Mouse (Mus musculus): ENCODE measurements at regions not wholly inside any gene's neighbourhood (a gene's known extent, or its start where the extent isn't known, plus 50 kb on each side); places are given as distances from the start of the nearest gene placed in this dataset.

DNA sequence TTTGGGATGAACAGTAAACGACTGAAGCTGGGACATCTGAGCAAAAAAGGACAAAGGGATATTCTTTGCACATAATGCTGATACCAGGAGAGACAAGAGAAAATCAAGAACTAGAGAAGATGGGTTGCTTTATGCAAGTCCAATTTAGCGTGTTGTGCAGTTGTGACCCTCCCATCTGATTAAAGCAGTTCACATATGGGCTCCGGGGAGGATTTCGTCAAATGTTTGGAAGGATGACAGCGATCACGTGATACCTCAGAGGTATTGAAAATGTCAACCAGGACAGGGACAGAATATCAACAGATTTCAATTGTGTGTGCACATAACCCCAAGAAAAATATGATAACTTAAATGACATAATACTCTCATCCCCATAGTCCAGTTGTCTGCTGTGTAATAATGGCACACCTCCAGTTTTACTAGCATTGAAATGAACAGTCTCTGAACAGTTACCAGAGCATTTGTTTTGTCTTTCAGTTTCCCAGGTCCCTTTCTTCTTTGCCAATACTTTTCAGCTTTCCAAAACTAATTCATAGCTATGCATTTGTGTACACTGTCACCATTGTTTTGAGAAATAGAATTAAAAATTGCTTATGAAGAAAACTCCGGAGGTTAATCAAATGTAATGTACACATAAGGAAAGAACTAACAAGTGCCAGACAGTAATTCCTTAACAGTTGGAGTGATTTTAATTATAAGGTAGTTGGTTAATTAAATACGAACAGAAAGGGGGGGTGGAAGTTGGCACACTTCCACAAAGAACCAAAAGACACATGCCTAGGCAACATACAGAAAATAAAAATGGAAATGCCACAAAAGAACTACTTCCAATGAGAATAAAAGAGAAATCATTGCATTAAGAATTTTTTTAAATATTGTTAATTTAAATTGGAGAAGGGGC is 582.6 kb upstream of the Map3k7 start:
- ATAC-seq (ENCODE audit: insufficient number of reproducible peaks, low FRiP score, low TSS enrichment, low read depth) (no peak), DNase-seq (ENCODE audit: low spot score) (no peak)
- Histone ChIP-seq H3K9ac (ENCODE audit: low read length) (no peak overlapping the region), H3K4me1 (ENCODE audit: control insufficient read depth, insufficient read depth, low read length) (no peaks in the 10 kb centered on the region), H3K36me3 (ENCODE audit: control insufficient read depth, insufficient read depth, low read length) (no peaks in the 10 kb centered on the region), H3K27ac (replicated peaks; ENCODE audit: low read depth, low read length) (no peak overlapping the region), H3K4me3 (ENCODE audit: low read depth, low read length) (no peak overlapping the region), H3K4me2 (ENCODE audit: low read depth, severe bottlenecking) (no peak overlapping the region), H3K27me3 (ENCODE audit: control insufficient read depth, insufficient read depth, low read length) (no peaks in the 10 kb centered on the region), H3K9me3 (ENCODE audit: control insufficient read depth, low read length) (no peaks in the 10 kb centered on the region)
- WGBS, result 91% methylated on average over 8 of the region's 8 CpGs

DNA sequence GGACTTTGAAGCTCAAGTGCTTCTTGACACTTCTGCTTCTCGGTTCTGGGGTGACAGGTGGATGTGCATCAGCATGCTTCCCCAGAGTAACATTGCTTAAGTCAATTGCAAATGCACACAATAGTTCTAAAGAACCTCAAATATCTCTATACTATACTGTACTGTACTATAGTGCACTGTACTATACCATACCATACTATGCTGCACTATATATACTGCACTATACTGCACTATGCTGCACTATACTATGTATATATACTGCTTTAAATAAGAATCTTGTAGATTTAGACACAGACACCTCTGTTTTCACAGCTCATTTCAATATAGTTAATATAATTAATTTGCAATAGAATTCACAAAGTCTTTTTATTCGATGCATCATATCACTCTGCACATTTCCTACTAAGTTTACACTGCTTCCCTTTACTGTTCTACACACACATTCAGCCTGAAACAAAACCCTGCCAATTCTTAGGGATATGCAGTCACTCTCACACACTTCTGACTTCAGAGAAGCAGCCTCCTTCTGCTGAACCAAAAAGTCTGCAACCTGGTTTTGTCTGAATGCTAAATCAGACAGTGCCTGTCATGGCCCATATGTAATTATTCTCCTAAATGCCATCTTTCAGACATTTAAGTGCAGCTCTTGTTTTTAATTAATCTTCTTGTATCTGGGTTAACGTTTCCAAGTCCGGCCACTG is 570.8 kb upstream of the Map3k7 start:
- 85% methylated on average over 4 of the region's 4 CpGs for WGBS

DNA sequence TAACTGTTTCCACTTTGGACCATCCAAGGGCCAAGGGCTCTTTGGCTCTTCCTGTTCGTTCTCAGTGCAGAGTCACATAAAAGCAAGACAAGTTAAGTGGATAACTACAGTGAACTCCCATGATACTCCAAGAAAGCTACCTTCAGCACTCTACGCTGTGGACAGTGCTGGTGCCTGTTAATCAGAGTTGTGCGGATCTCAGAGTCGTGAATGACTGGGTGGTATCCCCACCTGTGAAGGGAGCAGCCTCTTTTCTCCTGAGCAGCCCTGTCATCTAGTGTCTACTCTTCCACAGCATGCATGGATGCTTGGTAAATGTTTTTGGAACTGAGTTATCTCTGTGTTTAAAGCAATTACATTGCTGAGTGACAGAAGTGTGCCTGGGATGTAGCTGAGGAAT is 568.4 kb upstream of the Map3k7 start:
- H3K4me2 ChIP-seq (ENCODE audit: low read depth, severe bottlenecking), result no peak overlapping the region
- no peak overlapping the region for H3K27ac ChIP-seq (replicated peaks; ENCODE audit: low read depth, low read length)
- H3K36me3 ChIP-seq (ENCODE audit: control insufficient read depth, insufficient read depth, low read length), result no peaks in the 10 kb centered on the region
- 68% methylated on average over 4 of the region's 4 CpGs for WGBS
- no peak overlapping the region for H3K9ac ChIP-seq (ENCODE audit: low read length)
- DNase-seq (ENCODE audit: low spot score), result no peak
- no peaks in the 10 kb centered on the region for H3K27me3 ChIP-seq (ENCODE audit: control insufficient read depth, insufficient read depth, low read length)
- H3K9me3 ChIP-seq (ENCODE audit: control insufficient read depth, low read length), result no peaks in the 10 kb centered on the region
- no peak for ATAC-seq (ENCODE audit: insufficient number of reproducible peaks, low FRiP score, low TSS enrichment, low read depth)
- H3K4me1 ChIP-seq (ENCODE audit: control insufficient read depth, insufficient read depth, low read length), result no peaks in the 10 kb centered on the region
- H3K4me3 ChIP-seq (ENCODE audit: low read depth, low read length), result no peak overlapping the region

More for the DNA sequence above, 570.8 kb upstream of the Map3k7 start:
- H3K27ac ChIP-seq (replicated peaks; ENCODE audit: low read depth, low read length), result no peak overlapping the region
- DNase-seq (ENCODE audit: low spot score), result no peak
- H3K36me3 ChIP-seq (ENCODE audit: control insufficient read depth, insufficient read depth, low read length), result no peaks in the 10 kb centered on the region
- H3K9ac ChIP-seq (ENCODE audit: low read length), result no peak overlapping the region
- no peak overlapping the region for H3K4me3 ChIP-seq (ENCODE audit: low read depth, low read length)
- H3K27me3 ChIP-seq (ENCODE audit: control insufficient read depth, insufficient read depth, low read length), result no peaks in the 10 kb centered on the region
- H3K4me1 ChIP-seq (ENCODE audit: control insufficient read depth, insufficient read depth, low read length), result no peaks in the 10 kb centered on the region
- ATAC-seq (ENCODE audit: insufficient number of reproducible peaks, low FRiP score, low TSS enrichment, low read depth), result no peak
- H3K4me2 ChIP-seq (ENCODE audit: low read depth, severe bottlenecking), result no peak overlapping the region
- no peaks in the 10 kb centered on the region for H3K9me3 ChIP-seq (ENCODE audit: control insufficient read depth, low read length)

DNA sequence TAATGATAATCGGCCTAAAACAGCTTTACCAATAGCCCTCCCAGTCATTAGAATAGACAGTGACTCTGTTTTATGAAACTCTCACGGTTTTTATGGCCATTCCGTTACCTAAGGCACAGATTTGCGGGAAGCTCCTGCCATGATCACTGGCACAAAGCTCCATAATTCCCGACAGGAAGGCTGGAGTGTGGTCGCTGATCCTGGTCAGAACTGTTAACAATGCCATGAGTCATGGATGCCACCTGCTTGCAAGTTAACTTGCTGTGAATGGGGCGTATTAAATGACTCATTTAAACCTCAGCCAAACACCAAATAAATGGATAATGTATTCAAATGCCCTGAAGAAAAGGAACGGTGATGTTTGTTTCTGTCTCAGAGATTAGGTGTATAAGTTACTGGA is 559.9 kb upstream of the Map3k7 start:
- 68% methylated on average over 8 of the region's 8 CpGs for WGBS
- no peak overlapping the region for H3K4me2 ChIP-seq (ENCODE audit: low read depth, severe bottlenecking)
- ATAC-seq (ENCODE audit: insufficient number of reproducible peaks, low FRiP score, low TSS enrichment, low read depth), result no peak
- H3K36me3 ChIP-seq (ENCODE audit: control insufficient read depth, insufficient read depth, low read length), result no peaks in the 10 kb centered on the region
- H3K4me3 ChIP-seq (ENCODE audit: low read depth, low read length), result no peak overlapping the region
- no peaks in the 10 kb centered on the region for H3K9me3 ChIP-seq (ENCODE audit: control insufficient read depth, low read length)
- H3K27me3 ChIP-seq (ENCODE audit: control insufficient read depth, insufficient read depth, low read length), result no peaks in the 10 kb centered on the region
- 0 out of 2 replicates have a peak, but pooled peaks cover 2% of the 10 kb centered on the region for H3K4me1 ChIP-seq (ENCODE audit: control insufficient read depth, insufficient read depth, low read length)
- no peak overlapping the region for H3K27ac ChIP-seq (replicated peaks; ENCODE audit: low read depth, low read length)
- H3K9ac ChIP-seq (ENCODE audit: low read length), result no peak overlapping the region
- no peak for DNase-seq (ENCODE audit: low spot score)

DNA sequence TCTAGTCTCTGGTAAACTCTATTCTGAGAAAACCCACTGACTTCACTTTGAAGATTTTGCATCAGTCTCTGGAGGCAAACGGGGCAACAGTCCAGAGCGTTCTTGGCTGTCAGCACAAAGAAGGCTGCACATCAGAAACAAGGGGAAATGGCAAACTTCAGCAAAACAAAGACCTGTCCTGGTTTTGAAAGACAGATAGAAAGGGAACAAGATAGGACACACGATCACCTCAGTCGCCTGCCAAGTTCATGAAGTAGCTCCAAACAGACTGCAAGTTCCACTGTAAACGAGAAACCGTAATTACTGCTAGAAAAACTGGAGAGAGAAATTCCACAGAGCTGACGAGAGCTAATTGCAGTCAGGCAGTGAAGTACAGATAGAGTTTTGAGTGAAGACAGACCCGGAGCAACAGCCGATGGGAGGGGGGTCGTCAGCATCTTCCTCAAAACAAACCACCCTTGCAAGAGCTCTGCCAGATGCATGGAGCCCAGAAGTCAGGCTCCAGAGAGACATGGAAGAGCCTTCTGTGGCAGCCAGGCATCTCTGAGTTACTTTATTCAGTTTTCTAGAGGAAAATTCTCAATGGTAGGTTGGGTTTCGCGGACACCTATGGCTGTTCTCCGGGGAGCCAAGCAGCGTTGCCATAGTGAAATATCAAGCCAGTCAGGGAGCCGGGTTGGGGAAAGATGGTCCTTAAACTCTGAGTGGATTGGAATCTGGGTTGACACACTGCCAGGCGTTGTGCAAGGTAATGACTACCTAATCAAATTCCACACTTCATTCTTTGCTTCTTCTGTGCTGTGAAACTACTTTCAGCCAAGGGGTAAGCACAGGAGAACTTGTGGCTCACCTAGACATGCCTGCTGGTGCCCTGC is 558.8 kb upstream of the Map3k7 start:
- no peaks in the 10 kb centered on the region for H3K27me3 ChIP-seq (ENCODE audit: control insufficient read depth, insufficient read depth, low read length)
- H3K4me1 ChIP-seq (ENCODE audit: control insufficient read depth, insufficient read depth, low read length), result 0 out of 2 replicates have a peak, but pooled peaks cover 2% of the 10 kb centered on the region
- no peak for ATAC-seq (ENCODE audit: insufficient number of reproducible peaks, low FRiP score, low TSS enrichment, low read depth)
- WGBS, result 46% methylated on average over 16 of the region's 16 CpGs
- H3K36me3 ChIP-seq (ENCODE audit: control insufficient read depth, insufficient read depth, low read length), result no peaks in the 10 kb centered on the region
- H3K9me3 ChIP-seq (ENCODE audit: control insufficient read depth, low read length), result no peaks in the 10 kb centered on the region
- DNase-seq (ENCODE audit: low spot score), result no peak
- H3K4me2 ChIP-seq (ENCODE audit: low read depth, severe bottlenecking), result no peak overlapping the region
- no peak overlapping the region for H3K27ac ChIP-seq (replicated peaks; ENCODE audit: low read depth, low read length)
- no peak overlapping the region for H3K9ac ChIP-seq (ENCODE audit: low read length)
- H3K4me3 ChIP-seq (ENCODE audit: low read depth, low read length), result no peak overlapping the region

DNA sequence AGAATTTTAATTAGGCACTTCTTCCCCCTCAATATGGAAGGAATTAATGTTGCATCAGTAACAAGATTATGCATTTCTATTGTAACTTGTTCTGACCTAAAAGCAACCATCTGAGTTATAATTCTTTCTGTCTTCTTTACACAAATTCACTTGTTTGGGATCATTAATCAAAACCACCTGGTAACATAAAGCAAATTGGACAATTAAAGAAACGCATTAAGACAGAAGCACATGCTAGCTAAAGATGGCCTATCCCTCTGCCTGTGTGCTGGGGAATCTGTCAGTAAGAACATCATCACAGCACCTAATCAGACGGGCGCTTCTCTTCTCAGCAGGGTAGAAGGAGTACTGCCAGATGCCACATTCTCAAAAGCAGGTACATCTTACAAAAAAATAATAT is 553.7 kb upstream of the Map3k7 start:
- Histone ChIP-seq H3K9ac (ENCODE audit: low read length) (no peak overlapping the region), H3K4me1 (ENCODE audit: control insufficient read depth, insufficient read depth, low read length) (0 out of 2 replicates have a peak, but pooled peaks cover under 1% of the 10 kb centered on the region), H3K9me3 (ENCODE audit: control insufficient read depth, low read length) (no peaks in the 10 kb centered on the region), H3K27ac (replicated peaks; ENCODE audit: low read depth, low read length) (no peak overlapping the region), H3K27me3 (ENCODE audit: control insufficient read depth, insufficient read depth, low read length) (no peaks in the 10 kb centered on the region), H3K4me2 (ENCODE audit: low read depth, severe bottlenecking) (no peak overlapping the region), H3K36me3 (ENCODE audit: control insufficient read depth, insufficient read depth, low read length) (no peaks in the 10 kb centered on the region), H3K4me3 (ENCODE audit: low read depth, low read length) (no peak overlapping the region)
- WGBS, result 54% methylated on average over 3 of the region's 3 CpGs
- no peak for DNase-seq (ENCODE audit: low spot score)
- ATAC-seq (ENCODE audit: insufficient number of reproducible peaks, low FRiP score, low TSS enrichment, low read depth), result no peak

DNA sequence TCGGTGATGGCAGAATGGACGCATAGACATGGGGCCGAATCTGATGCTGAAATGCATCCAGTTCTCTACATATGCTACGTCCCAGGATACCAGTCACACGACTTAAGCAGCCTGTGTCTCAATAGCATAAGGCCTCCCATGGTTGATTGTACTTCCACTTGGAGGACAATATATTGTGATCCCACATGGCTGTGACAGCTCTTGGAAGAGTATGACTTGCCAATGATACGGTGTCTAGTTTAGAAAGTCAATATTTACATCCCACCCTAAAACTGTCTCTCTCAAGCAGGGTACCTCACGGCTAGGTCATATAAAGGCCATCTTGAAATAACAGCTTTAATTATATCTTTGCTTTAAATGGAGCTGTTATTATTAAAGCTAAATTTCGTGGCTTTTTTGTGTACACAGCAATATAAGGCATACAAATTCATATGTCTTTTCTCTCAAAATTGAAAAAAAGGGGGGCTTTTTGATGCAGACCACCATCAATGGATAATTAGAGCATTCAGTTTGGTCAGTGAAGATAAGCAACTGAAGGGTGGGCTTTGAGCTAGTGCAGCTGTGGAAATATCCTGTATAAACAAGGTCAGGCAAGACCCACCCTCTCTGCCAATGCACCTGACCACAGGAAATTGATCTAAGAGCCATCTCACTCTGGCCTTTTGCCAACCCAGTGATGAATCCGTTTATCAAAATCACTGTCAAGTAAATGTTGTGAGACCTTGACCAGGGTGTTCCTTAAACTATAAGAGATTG is 551.9 kb upstream of the Map3k7 start:
- Histone ChIP-seq H3K9ac (ENCODE audit: low read length) (no peak overlapping the region), H3K27me3 (ENCODE audit: control insufficient read depth, insufficient read depth, low read length) (no peaks in the 10 kb centered on the region), H3K36me3 (ENCODE audit: control insufficient read depth, insufficient read depth, low read length) (no peaks in the 10 kb centered on the region), H3K4me3 (ENCODE audit: low read depth, low read length) (no peak overlapping the region), H3K4me1 (ENCODE audit: control insufficient read depth, insufficient read depth, low read length) (no peaks in the 10 kb centered on the region), H3K4me2 (ENCODE audit: low read depth, severe bottlenecking) (no peak overlapping the region), H3K27ac (replicated peaks; ENCODE audit: low read depth, low read length) (no peak overlapping the region), H3K9me3 (ENCODE audit: control insufficient read depth, low read length) (no peaks in the 10 kb centered on the region)
- DNase-seq (ENCODE audit: low spot score), result no peak
- ATAC-seq (ENCODE audit: insufficient number of reproducible peaks, low FRiP score, low TSS enrichment, low read depth), result no peak
- WGBS, result 88% methylated on average over 9 of the region's 9 CpGs

Data from limb, embryonic 11.5 days (tissue).